Mouse (Mus musculus): ENCODE data around the gene Cmip. TPM values are rescaled to one million over a fixed set of nuclear protein-coding genes. Genes with fewer than 3 reads are reported as not detected.

Cmip gene
- polyA plus RNA-seq, 2 experiments, result 27.1 to 39.7 TPM

- Histone ChIP-seq H3K36me3 (ENCODE audit: control insufficient read depth, insufficient read depth, low read length) (no peaks in the 10 kb centered on the region), H3K4me3 (replicated peaks; ENCODE audit: low read length) (no peak overlapping the region), H3K27me3 (ENCODE audit: control insufficient read depth, insufficient read depth, low read length) (no peaks in the 10 kb centered on the region), H3K9me3 (ENCODE audit: control insufficient read depth, low read length) (no peaks in the 10 kb centered on the region), H3K9ac (ENCODE audit: low read depth, low read length, severe bottlenecking) (no peak overlapping the region), H3K4me1 (ENCODE audit: control insufficient read depth, insufficient read depth, low read length) (peaks cover 9% of the 10 kb centered on the region), H3K27ac (replicated peaks; ENCODE audit: low read depth, low read length) (no peak overlapping the region), H3K4me2 (replicated peaks; ENCODE audit: low read depth, low read length, severe bottlenecking) (no peak overlapping the region)
- no peak for ATAC-seq (ENCODE audit: low FRiP score, low read depth)
- 70% methylated on average over 9 of the region's 9 CpGs for WGBS
- TF ChIP-seq POLR2A (IDR thresholded peaks at IDR 0.05; ENCODE audit: borderline replicate concordance, extremely low read depth, insufficient read depth, insufficient read length), result no peak
- DNase-seq (ENCODE audit: low spot score), result no peak
Measured at GRCm38 (mm10) chr8:117471655-117472054, 214.8 kb downstream of the Cmip start.

- WGBS, result 76% methylated on average over 4 of the region's 4 CpGs
- H3K4me3 ChIP-seq (replicated peaks; ENCODE audit: low read length), result no peak overlapping the region
- no peak for TF ChIP-seq POLR2A (IDR thresholded peaks at IDR 0.05; ENCODE audit: borderline replicate concordance, extremely low read depth, insufficient read depth, insufficient read length)
- H3K4me1 ChIP-seq (ENCODE audit: control insufficient read depth, insufficient read depth, low read length), result peaks cover 9% of the 10 kb centered on the region
- DNase-seq (ENCODE audit: low spot score) (no peak), ATAC-seq (ENCODE audit: low FRiP score, low read depth) (no peak)
- no peak overlapping the region for H3K9ac ChIP-seq (ENCODE audit: low read depth, low read length, severe bottlenecking)
- H3K9me3 ChIP-seq (ENCODE audit: control insufficient read depth, low read length), result no peaks in the 10 kb centered on the region
- H3K4me2 ChIP-seq (replicated peaks; ENCODE audit: low read depth, low read length, severe bottlenecking), result no peak overlapping the region
- H3K27ac ChIP-seq (replicated peaks; ENCODE audit: low read depth, low read length), result no peak overlapping the region
- no peaks in the 10 kb centered on the region for H3K27me3 ChIP-seq (ENCODE audit: control insufficient read depth, insufficient read depth, low read length)
- H3K36me3 ChIP-seq (ENCODE audit: control insufficient read depth, insufficient read depth, low read length), result no peaks in the 10 kb centered on the region
Measured at GRCm38 (mm10) chr8:117472332-117472731, 215.5 kb downstream of the Cmip start.

- Histone ChIP-seq H3K27me3 (ENCODE audit: control insufficient read depth, insufficient read depth, low read length) (no peaks in the 10 kb centered on the region), H3K9me3 (ENCODE audit: control insufficient read depth, low read length) (no peaks in the 10 kb centered on the region), H3K4me3 (replicated peaks; ENCODE audit: low read length) (no peak overlapping the region), H3K4me1 (ENCODE audit: control insufficient read depth, insufficient read depth, low read length) (peaks cover 5% of the 10 kb centered on the region), H3K4me2 (replicated peaks; ENCODE audit: low read depth, low read length, severe bottlenecking) (no peak overlapping the region), H3K36me3 (ENCODE audit: control insufficient read depth, insufficient read depth, low read length) (no peaks in the 10 kb centered on the region), H3K9ac (ENCODE audit: low read depth, low read length, severe bottlenecking) (no peak overlapping the region), H3K27ac (replicated peaks; ENCODE audit: low read depth, low read length) (no peak overlapping the region)
- 0% methylated on average over 5 of the region's 5 CpGs for WGBS
- no peak for TF ChIP-seq POLR2A (IDR thresholded peaks at IDR 0.05; ENCODE audit: borderline replicate concordance, extremely low read depth, insufficient read depth, insufficient read length)
- DNase-seq (ENCODE audit: low spot score) (peak; percentile 90), ATAC-seq (ENCODE audit: low FRiP score, low read depth) (peak; percentile 64)
Measured at GRCm38 (mm10) chr8:117474944-117475343, 218.1 kb downstream of the Cmip start.

- no peak overlapping the region for H3K9ac ChIP-seq (ENCODE audit: low read depth, low read length, severe bottlenecking)
- no peaks in the 10 kb centered on the region for H3K9me3 ChIP-seq (ENCODE audit: control insufficient read depth, low read length)
- H3K36me3 ChIP-seq (ENCODE audit: control insufficient read depth, insufficient read depth, low read length), result no peaks in the 10 kb centered on the region
- H3K4me2 ChIP-seq (replicated peaks; ENCODE audit: low read depth, low read length, severe bottlenecking), result no peak overlapping the region
- no peaks in the 10 kb centered on the region for H3K27me3 ChIP-seq (ENCODE audit: control insufficient read depth, insufficient read depth, low read length)
- no peak for TF ChIP-seq POLR2A (IDR thresholded peaks at IDR 0.05; ENCODE audit: borderline replicate concordance, extremely low read depth, insufficient read depth, insufficient read length)
- no peak for DNase-seq (ENCODE audit: low spot score)
- WGBS, result 81% methylated on average over 7 of the region's 7 CpGs
- no peak overlapping the region for H3K4me3 ChIP-seq (replicated peaks; ENCODE audit: low read length)
- ATAC-seq (ENCODE audit: low FRiP score, low read depth), result no peak
- no peaks in the 10 kb centered on the region for H3K4me1 ChIP-seq (ENCODE audit: control insufficient read depth, insufficient read depth, low read length)
- H3K27ac ChIP-seq (replicated peaks; ENCODE audit: low read depth, low read length), result no peak overlapping the region
Measured at GRCm38 (mm10) chr8:117475819-117476218, 219.0 kb downstream of the Cmip start.

GRCm38 (mm10) chr8:117478082-117478481 is 221.2 kb downstream of the Cmip start:
- H3K4me2 ChIP-seq (replicated peaks; ENCODE audit: low read depth, low read length, severe bottlenecking), result no peak overlapping the region
- no peak overlapping the region for H3K27ac ChIP-seq (replicated peaks; ENCODE audit: low read depth, low read length)
- no peak for TF ChIP-seq POLR2A (IDR thresholded peaks at IDR 0.05; ENCODE audit: borderline replicate concordance, extremely low read depth, insufficient read depth, insufficient read length)
- no peak for DNase-seq (ENCODE audit: low spot score)
- no peak overlapping the region for H3K4me3 ChIP-seq (replicated peaks; ENCODE audit: low read length)
- H3K9ac ChIP-seq (ENCODE audit: low read depth, low read length, severe bottlenecking), result no peak overlapping the region
- H3K36me3 ChIP-seq (ENCODE audit: control insufficient read depth, insufficient read depth, low read length), result no peaks in the 10 kb centered on the region
- no peaks in the 10 kb centered on the region for H3K4me1 ChIP-seq (ENCODE audit: control insufficient read depth, insufficient read depth, low read length)
- H3K27me3 ChIP-seq (ENCODE audit: control insufficient read depth, insufficient read depth, low read length), result no peaks in the 10 kb centered on the region
- ATAC-seq (ENCODE audit: low FRiP score, low read depth), result no peak
- no peaks in the 10 kb centered on the region for H3K9me3 ChIP-seq (ENCODE audit: control insufficient read depth, low read length)

GRCm38 (mm10) chr8:117479996-117480395 is 223.1 kb downstream of the Cmip start:
- 94% methylated on average over 9 of the region's 9 CpGs for WGBS
- Histone ChIP-seq H3K4me2 (replicated peaks; ENCODE audit: low read depth, low read length, severe bottlenecking) (no peak overlapping the region), H3K36me3 (ENCODE audit: control insufficient read depth, insufficient read depth, low read length) (no peaks in the 10 kb centered on the region), H3K27ac (replicated peaks; ENCODE audit: low read depth, low read length) (no peak overlapping the region), H3K4me3 (replicated peaks; ENCODE audit: low read length) (no peak overlapping the region), H3K4me1 (ENCODE audit: control insufficient read depth, insufficient read depth, low read length) (no peaks in the 10 kb centered on the region), H3K9ac (ENCODE audit: low read depth, low read length, severe bottlenecking) (no peak overlapping the region), H3K9me3 (ENCODE audit: control insufficient read depth, low read length) (no peaks in the 10 kb centered on the region), H3K27me3 (ENCODE audit: control insufficient read depth, insufficient read depth, low read length) (no peaks in the 10 kb centered on the region)
- DNase-seq (ENCODE audit: low spot score) (no peak), ATAC-seq (ENCODE audit: low FRiP score, low read depth) (no peak)
- no peak for TF ChIP-seq POLR2A (IDR thresholded peaks at IDR 0.05; ENCODE audit: borderline replicate concordance, extremely low read depth, insufficient read depth, insufficient read length)
